Mouse (Mus musculus) urinary bladder, adult 2 months (tissue): ENCODE data around the gene Galnt3. TPM values are rescaled to one million over a fixed set of nuclear protein-coding genes. Genes with fewer than 3 reads are reported as not detected.

ENCODE experiments used
- DNase-seq: peaks from one replicate; pipeline ENCODE4 v3.0.0; 2022; ENCODE audit warnings: low spot score
- polyA plus RNA-seq: library from polyadenylated mRNA; depleted of rRNA; stranded (reverse); fragments of >200 nt; gene quantifications from 2 replicates; pipeline ENCODE4 v1.2.3, GENCODE M21; 2012; rRNA removed

Galnt3 gene
- polyA plus RNA-seq = 5.6 and 7.9 TPM in 2 replicates

DNA sequence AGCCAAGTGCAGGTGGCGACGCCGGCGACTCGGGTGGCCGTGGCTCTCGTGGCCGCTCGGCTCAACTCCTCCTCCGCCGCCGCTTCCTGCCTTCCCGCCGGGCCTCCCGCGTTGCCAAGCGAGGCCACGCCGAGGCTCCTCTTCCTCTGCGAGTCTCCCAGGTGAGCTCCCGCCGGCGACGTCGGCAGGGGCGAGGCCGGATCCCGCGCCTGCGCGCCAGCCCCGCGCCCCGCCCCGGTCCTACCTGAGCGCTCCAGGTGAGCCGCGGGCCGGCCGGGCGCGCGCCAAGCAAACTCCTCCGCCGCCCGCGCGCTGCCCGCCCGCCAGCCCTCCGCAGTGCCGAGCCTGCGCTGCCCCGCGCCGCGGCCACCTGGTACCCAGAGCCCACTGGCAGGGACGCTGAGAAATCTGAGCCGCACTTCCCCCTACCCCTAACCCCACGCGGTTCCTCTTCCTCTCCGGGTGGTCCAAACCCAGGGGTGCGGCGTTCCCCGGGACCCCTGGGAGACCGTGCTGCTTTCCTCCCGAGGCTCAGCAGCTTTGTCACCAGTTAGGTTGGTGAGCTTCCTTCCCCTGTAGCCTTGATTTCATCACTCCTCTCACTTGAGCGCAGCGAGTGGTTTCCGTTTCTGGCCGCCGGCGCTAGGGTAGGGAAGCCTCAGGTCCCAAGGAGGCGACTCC lies at the start of gene Galnt3:
Gene Galnt3 (minus strand): TSS at position 404 of the 681 bp plus-strand sequence.
- peak; percentile 63 for DNase-seq

DNA sequence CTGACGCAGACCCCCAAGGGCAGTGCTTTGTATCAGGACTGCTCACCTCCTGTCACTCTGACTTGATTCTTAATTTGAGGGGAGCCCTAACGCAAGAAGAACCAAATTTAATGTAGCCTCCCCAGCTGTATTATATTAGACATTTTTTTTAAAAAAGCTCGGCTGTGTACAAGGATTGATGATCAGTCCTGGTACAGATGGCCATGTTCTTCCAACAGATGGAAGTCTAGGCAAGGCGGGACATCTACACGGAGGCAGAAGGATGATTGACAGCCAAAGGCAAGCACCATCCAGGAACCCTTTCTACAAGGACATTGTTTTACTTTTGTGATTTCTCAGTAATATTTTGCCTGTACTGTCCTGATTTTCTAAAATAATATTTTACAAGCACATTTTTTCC lies 48.3 kb upstream of the Galnt3 start:
- DNase-seq = no peak

DNA sequence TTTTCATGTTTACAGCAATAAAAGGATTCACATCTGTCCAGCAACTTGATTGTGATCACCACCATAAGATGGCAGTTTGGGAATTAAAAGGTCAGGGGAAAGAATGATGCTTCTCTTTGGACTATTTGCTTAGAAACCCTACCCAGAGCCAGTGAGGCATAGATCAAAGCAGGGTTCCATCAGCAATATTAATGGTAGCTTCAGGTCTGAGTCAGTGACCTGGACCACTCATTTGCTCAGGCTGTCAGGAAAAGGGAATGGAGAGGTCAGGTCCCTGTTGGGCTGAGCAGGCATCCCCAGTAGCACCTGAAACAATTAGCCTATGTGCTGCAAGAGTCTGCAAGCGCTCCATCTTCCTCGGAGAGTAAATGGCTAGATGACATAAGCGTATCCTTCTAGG lies 46.8 kb upstream of the Galnt3 start:
- no peak for DNase-seq

DNA sequence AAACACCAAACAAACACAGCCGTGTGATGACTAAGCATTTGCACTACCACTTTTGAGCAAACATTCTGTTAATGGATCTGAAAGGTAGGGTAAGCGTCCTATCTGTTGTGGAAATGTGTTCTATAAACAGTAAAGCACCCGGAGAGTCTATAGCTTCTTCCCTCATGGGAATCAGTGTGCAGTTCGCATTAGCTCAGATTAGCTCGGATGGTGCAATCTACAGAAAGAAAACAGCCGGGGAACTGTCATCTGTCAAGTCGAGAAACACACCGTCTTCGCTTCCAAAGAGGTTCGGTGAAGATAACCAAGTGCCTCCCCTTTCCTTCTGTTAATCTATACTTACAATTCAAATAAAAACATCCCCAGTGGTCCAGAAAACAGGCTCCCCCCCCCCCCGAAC lies 45.9 kb upstream of the Galnt3 start:
- DNase-seq = no peak

DNA sequence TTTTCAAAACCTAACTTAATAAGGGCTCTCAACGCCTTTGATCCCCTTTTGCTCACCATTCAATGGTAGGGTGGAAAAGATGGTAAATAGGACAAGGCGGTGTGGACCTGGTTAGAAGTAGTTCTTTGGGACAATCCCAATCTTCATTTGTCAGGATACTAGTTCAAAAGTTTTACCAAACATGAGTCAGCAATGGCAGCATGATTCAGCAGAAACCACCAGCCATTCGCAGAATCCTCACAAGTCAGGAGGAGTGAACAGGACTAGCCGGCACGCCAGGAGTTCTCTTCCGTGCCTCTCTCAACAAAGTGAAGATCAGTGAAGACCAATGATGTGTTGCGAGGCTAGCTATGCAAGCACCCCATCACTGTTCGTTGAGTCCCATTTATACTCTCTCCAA lies 40.2 kb upstream of the Galnt3 start:
- DNase-seq = no peak

DNA sequence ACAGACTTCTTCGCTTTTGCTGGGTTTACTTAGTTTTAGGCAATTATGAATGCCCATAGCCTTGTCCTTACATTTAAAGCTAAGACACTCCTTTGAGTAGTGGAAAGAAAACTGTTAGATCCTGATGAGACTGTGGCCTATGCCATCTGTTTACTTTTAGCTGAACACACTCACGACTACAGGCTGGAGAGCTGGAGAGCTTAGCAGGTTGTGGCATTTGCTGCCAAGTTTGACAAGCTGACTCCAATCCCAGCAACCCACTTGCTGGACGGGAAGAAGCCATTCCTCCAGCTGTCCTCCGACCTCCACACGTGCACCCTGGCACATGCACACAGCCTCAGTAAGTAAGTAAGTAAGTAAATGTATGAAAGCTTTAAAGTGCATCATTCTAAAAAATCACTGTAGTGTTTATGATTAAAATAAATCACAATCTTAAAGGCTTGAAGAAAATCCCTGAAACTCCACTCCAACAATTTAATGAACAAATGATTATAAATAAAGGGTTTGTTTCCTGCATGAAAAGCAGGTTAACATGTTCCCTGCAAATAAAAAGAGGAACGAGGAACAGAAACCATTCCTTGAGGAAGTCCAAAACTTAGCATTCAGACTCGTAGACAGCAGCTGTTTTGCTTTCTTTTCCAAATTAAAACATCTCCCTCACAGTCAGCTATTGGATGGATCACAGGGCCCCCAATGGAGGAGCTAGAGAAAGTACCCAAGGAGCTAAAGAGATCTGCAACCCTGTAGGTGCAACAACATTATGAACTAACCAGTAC lies 33.5 kb upstream of the Galnt3 start:
- DNase-seq = no peak

DNA sequence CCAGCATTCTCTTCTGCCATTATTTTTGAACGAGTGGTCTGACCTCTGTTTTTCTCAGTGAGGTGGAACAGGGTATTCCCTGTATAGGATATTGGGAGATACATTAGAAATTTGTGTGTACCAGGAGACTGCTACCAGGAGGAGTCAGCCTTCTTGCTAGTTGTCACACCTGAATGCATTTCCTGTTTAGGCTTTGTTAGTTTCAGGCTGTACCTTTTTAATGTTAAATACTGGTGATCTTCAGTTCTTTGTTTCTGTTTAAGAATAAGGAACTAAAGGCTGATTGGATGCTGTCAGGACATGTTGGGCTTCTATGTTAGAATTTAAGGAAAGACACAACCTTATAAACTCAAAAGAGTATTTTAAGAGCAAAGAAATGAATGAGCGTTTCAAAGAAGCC lies 26.6 kb upstream of the Galnt3 start:
- DNase-seq = no peak

DNA sequence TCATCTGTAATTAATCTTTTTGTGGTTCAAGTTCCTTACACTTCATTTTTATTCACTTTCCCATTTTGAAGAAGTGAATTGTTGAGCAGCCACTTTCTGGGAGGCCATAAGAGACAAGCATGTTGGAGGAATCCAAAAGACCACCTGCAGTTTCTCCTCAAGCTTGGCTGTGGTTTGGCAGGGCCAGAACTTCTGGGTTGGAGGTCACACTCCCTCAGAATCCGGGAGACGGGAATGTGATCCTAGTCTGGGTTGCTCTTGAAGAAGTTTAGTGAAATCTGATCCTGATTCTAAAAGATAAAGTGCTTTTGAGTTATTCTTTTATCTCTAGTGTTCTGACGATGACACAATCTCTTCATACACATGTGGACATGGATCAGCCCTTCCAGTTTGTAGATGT lies 25.7 kb upstream of the Galnt3 start:
- DNase-seq = no peak

DNA sequence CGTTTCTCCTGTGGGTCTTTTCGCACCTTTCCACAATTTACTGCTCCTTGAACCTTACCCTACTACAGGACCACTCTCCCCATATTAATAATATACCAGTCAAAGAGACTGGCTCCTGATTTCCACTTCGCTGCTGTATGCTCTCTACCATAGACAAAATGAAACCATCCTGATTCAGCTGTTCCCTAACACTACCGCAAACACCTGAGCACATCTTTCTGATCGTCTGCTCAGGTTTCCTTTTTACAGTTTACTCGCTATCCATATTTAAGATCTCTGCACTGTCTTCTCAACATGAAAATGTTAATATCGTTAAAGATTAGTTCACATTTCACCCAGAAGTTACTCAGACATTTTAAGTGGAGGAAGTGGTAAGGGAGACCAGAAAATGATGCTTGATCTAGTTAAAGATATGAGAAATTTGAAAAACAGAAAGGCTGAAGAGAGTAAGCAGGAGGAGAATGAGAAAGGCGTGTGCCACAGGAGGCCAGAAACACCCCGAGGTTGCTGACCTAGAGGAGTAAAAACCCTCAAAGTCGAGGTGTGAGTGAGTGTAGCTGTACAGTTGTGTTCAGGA lies 23.9 kb upstream of the Galnt3 start:
- no peak for DNase-seq

DNA sequence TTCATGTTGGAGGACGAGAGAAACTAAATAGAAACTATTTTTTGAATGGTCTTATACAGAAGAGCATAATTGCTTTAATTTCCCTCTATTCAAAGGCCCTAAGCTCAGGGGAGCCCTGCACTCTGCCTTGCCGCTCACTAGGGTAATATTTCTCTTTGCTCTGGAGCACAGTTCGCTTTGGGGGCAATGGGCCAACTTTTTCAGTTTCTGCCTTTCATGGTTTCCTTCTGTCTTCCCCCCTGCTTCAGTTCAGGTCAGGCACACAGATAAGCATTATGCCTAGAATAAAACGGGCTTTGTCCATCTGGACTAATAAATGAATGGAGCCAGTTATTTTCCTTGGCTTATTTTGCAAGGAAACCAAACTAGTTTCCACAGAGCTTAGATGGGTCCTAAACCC lies 21.7 kb upstream of the Galnt3 start:
- DNase-seq = no peak

DNA sequence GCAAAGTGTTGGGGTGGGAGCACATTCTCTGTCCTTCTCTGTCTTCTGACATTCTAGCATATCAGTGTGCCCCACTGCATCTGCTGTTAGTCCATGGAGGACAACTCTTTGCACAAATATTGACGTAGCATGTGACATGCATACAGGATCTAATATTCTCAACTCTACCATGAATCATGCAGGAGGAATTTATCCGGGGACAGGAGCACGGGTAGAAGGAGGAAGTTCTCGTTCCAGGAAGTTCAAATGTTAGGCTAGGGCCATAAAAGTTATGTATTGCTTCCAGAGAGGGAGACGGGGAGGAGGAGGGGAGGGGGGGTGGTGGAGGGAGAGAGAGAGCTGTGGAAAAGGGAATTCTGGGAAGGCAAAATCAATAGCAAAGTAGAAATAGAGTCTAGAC lies 20.0 kb upstream of the Galnt3 start:
- no peak for DNase-seq

DNA sequence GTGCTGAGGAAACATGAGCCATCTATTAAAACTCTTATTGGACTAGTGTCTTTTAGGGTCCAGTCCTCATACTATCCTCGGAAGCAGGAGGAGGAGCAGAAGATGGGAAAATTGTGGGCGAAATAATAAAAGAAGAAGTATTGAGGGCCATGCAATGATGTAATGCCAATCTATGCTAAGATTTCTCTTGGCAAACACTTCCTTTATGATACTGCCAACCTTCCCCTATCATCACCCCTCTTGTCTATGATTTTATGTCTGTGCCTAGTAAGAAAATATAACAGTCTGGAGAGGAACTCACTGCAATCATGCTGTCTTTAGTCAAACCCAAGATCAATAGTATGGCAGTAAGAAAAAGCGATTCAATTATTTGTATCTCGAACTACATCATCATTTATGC lies 18.5 kb upstream of the Galnt3 start:
- no peak for DNase-seq

DNA sequence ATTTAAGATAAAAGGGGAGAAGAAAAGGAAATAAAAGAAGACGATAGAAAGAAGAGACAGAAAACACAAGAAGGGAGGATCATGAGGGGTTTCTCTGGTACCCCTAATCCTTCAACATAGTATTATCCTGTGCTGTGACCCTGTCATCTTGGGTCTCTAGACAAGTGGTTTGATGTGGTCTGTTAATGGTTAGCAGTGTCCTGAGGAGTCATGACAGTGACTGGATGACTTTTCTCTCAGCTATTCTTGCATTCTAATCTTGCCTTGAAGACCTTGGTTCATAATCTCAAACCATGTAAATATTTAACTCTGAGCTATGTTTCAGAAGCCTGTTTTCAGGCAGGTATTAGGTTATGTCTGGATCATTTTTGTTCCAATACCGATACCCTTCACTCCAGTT lies 17.9 kb upstream of the Galnt3 start:
- DNase-seq = no peak

DNA sequence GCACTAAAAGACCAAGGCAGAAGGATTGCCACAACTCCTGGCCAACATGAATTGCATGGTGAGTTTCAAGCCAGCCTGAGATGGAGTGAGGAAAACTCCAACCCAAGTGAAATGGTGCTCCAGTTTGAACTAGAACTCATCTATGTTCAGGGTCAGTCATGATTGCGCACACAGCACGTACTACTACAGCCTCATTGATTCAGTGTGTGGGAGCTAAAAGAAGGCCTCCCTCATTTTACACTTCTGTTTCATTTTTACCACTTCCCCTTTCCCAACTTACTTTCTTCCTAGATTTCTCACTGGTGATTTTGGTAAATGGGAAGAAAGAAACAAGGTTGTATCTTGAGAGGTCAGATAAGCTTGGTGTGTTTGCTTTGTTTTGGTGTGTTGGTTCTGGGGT lies 17.5 kb upstream of the Galnt3 start:
- DNase-seq = no peak

DNA sequence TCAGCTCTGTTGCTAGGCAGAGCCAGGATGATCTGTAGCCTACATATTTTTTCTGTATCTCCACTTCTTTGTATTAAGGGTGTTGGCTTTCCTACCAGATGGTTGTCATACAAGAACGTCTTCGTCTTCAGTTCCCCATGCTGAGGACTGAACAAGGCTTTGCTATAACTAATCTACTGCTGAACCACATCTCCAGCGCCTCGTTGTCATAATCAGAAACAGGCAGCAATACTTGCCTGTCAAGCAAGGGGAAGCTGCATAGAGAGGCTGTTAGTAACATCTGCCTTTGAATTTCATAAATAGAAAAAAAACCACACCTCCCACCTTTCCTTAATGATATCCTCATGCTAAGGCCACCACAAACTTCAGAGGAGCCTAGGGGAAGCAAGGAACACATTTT lies 15.5 kb upstream of the Galnt3 start:
- DNase-seq = no peak

DNA sequence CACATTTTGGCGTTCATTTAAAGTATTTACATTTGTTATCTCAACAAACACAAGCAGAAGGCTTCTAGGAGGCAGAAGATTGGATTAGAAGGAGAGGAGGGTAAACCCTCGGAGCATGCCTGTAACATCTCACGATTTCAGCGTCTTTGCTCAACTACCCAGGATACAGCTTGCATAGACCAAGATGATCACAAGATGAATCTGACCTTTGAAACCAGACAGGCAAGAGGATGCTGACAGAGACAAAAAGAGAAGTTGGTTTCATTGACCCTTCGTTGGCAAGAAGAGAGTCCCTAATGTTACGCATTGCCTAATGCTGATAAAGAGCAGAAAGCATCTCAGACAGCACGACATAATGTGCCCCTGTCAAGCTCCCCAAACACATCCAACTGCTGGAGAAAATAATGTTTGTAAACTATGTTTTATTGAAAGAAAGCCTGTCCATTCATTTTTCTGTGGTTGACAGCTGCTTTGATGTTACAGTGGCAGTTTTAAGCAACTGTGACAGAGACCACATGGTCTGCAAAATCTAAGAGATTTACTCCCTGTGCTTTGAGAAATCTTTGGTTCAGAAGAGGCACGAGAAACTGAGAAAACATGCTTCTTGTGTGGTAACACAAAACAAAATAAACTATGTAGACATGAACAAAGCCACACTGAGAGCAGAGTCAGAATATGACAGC lies 7.2 kb upstream of the Galnt3 start:
- DNase-seq = no peak

DNA sequence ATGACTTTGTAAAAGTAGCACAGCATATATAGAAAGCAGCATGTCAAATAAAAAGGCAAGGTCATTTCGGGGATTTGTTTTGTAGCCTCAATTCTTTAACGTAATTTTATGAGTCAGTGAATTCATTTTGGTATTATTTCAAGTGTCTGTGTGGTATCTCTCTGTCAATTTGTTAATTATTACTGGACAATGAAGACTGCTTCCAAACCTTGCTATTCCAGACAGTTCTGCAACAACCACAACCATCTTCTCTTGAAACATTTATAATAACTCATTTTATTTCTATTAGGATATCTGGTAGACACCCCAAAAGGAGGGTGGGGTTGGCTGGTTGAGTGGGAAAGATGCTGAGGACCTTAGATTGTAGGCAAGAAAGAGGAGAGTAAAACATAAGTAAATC lies 4.1 kb upstream of the Galnt3 start:
- DNase-seq = no peak

DNA sequence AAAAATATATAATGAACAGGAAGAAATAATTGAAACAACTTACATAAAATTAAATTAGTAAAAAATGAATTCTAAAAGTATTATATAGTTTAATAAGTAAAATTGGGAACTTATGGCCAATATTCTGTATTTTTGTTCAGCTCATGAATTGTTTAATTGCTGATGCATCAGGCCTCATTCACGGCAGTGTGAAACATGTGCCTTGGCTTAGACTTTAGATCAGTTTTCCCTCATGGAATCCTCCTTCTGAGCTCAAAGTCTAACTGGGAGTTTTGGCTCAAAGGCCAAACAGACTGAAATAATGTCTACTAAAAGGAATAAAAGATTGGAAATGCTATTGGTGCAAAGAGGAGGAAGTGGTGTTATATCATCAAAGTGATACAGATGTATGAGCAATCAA lies 2.7 kb upstream of the Galnt3 start:
- DNase-seq = no peak

DNA sequence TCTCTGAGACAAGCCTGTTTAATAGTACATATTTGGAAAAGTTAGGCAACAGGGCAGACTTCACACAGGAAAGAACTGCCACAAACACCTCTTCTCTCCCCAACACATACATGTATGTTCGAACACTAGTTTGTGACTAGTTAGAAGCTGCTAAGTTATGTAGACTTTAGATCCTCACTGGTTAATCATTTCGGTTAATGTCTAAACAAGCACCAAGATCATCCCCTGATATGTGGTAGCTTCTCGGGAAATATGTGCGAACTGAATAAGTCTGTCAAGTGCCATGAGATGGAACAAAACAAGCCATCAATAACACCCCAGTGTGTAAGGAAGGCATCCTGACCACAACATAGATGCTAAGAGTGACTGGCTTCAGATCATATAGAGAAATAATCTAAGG lies 2.1 kb upstream of the Galnt3 start:
- DNase-seq = no peak

DNA sequence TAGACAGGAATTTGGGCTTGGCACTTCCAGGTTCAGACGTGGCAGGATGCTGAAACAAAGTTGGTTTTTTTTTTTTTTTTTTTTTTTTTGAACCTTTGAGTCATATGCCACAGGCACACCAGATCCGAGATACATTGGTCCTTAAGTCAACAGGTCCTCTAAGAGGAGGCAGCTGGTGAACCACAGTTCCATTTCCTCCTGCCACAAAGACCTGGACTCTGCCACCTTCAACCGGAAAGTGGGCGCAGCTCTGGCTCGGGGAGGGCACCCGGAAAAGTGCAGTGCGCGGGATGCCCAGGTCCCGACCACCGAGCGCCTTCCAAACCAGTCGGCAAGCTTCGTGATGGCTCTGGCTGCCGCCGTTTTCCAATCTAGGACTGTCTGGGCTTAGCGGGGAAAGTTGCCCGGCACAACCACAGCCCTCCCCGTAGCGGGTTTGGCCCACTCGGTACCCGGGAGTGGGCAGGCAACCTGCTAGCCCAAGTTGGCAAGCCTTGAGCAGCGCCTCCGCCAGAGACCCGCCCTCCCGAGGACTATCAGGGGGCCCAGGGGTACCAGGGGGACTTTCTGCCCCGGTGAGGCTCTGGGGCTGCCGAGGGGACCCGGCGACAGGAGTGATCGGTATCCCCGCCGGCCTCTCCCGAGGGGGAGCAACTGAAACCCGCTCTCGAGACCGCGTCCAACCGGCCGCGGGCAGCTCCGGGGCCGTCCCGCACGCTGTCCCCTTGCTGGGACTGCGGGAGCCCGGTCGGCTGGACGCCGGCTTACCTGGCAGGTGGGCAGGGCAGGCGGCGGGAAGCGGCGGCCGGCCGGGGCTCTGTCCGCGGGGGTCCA lies 821 bp downstream of the Galnt3 start:
- peak; percentile 37 for DNase-seq

DNA sequence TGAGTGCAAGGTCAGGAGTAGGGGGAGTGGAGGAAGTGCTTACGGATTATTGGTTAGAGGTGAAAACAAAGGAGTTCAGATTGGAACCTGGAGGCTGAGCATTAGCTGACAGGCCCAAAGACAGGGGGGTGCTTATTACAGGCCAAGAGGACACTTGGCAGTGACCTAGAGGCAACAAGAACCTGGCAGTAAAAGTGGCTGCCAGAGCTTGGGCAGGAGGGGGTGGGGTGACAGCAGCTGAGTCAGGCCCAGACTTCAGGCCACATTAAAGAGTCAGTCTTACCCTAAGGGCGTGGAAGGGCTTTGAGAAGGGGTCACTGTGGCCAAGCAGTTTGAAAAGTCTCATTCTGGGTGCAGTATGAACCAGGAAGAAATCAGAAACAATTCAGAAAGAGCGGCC lies 7.1 kb downstream of the Galnt3 start:
- no peak for DNase-seq
